In the genomic region with DNA sequence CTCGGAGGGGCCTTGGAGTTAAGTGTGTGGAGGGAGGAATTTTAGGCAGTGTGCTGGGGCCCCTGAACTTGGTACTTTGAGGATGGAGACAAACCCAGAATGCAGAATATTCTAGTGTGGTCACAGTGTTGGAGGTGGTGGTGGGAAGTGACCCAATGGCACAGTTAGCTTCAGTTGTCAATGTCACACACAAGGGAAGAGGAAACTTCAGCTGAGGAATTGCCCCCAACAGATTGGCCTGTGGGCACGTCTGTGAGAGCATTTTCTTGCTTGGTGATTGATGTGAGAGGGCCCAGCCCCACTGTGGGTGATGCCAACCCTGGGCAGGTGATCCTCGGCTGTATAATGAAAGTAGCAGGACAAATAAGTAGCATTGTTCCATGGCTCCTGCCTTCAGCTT, we compare ENCODE assay signal across 32 mouse cellular contexts. TPM values are rescaled to one million over a fixed set of nuclear protein-coding genes. Genes with fewer than 3 reads are reported as not detected.
"Had no signal": no experiment of that assay in that cellular context is flagged by ENCODE, and none has a peak within 500 bp of the region (broad histone marks: within the 10 kb centered on the region; RNA-seq: fewer than 3 reads in every experiment).

No protein-coding gene starts in this region.

- H3K9ac ChIP-seq: embryonic facial prominence, embryonic 12.5 days; embryonic facial prominence, embryonic 13.5 days; embryonic facial prominence, embryonic 15.5 days; forebrain, embryonic 12.5 days; forebrain, embryonic 13.5 days; forebrain, embryonic 15.5 days; forebrain, postnatal 0 days had no signal

- ATAC-seq: forebrain, embryonic 13.5 days; forebrain, embryonic 14.5 days; forebrain, embryonic 15.5 days; forebrain, embryonic 16.5 days; forebrain, postnatal 0 days had no signal

- H3K9me3 ChIP-seq: embryonic facial prominence, embryonic 10.5 days; embryonic facial prominence, embryonic 12.5 days; embryonic facial prominence, embryonic 15.5 days; forebrain, embryonic 10.5 days; forebrain, embryonic 12.5 days; forebrain, embryonic 13.5 days; forebrain, embryonic 15.5 days had no signal

- H3K4me2 ChIP-seq: embryonic facial prominence, embryonic 12.5 days; embryonic facial prominence, embryonic 13.5 days; embryonic facial prominence, embryonic 15.5 days; forebrain, embryonic 12.5 days; forebrain, embryonic 13.5 days; forebrain, embryonic 15.5 days had no signal

- DNase-seq: cerebellum, adult 2 months; cerebellum, adult 8-10 months; cerebellum, adult 9-10 months; cerebellum, adult 9-11 months; cerebellum, postnatal 10 days; cerebellum, postnatal 14 days; cerebellum, postnatal 25 days; cerebellum, postnatal 36 days; embryo, embryonic 11 days; forebrain, postnatal 0 days; gastrocnemius, adult 2 months; gastrocnemius, postnatal 10 days; gastrocnemius, postnatal 14 days; gastrocnemius, postnatal 25 days; gastrocnemius, postnatal 36 days; heart, adult 18-20 months; heart, adult 2 months had no signal

- H3K27me3 ChIP-seq: embryonic facial prominence, embryonic 12.5 days; embryonic facial prominence, embryonic 13.5 days; embryonic facial prominence, embryonic 15.5 days; forebrain, embryonic 12.5 days; forebrain, embryonic 13.5 days; forebrain, embryonic 15.5 days had no signal

- H3K27ac ChIP-seq: embryonic facial prominence, embryonic 10.5 days; embryonic facial prominence, embryonic 12.5 days; embryonic facial prominence, embryonic 13.5 days; embryonic facial prominence, embryonic 15.5 days; forebrain, embryonic 10.5 days; forebrain, embryonic 12.5 days; forebrain, embryonic 13.5 days; forebrain, embryonic 15.5 days; gastrocnemius, adult 2 months; heart, adult 2 months had no signal

- H3K4me3 ChIP-seq: embryonic facial prominence, embryonic 10.5 days; embryonic facial prominence, embryonic 12.5 days; embryonic facial prominence, embryonic 13.5 days; embryonic facial prominence, embryonic 15.5 days; erythroblast, embryonic 14.5 days; forebrain, embryonic 10.5 days; forebrain, embryonic 12.5 days; forebrain, embryonic 13.5 days; forebrain, embryonic 15.5 days; gastrocnemius, adult 2 months; heart, adult 2 months had no signal

- H3K36me3 ChIP-seq: embryonic facial prominence, embryonic 10.5 days; embryonic facial prominence, embryonic 12.5 days; embryonic facial prominence, embryonic 13.5 days; embryonic facial prominence, embryonic 15.5 days; forebrain, embryonic 12.5 days; forebrain, embryonic 15.5 days had no signal

RNA-seq across cellular contexts. Expression of gene Glt1d1, which starts 13.2 kb away (rescaled TPM):
- total RNA-seq: common myeloid progenitor, adult 5-6 weeks; gastrocnemius, adult 18-20 months; gastrocnemius, adult 2 months; gastrocnemius, adult 8-10 months; gastrocnemius, postnatal 14 days; gastrocnemius, postnatal 25 days; gastrocnemius, postnatal 36 days; gastrocnemius, postnatal 4 days; heart, adult 18-20 months; heart, adult 2 months had no signal
- polyA plus RNA-seq: erythroblast, embryonic 14.5 days; heart, adult 2 months had no signal
